Mouse (Mus musculus): ENCODE data around the gene Fam90a1a. TPM values are rescaled to one million over a fixed set of nuclear protein-coding genes. Genes with fewer than 3 reads are reported as not detected.
"Not testable (repeated sequence)": the region's sequence is repeated elsewhere in the genome, so short reads cannot be mapped to it uniquely, and the experiment has no call there.

Fam90a1a gene
- polyA plus RNA-seq (2015; fragmentation: Nextera tagmentation; extraction: Ambion mirVana): not detected in 2 replicates

GRCm38 (mm10) chr8:21958414-21958813 lies at the start of gene Fam90a1a:
Gene Fam90a1a (plus strand): TSS chr8:21958714.
- no peaks in the 10 kb centered on the region for H3K9me3 ChIP-seq (replicated peaks; ENCODE audit: control insufficient read depth, low read length)
- H3K27me3 ChIP-seq (ENCODE audit: control insufficient read depth, insufficient read depth, low read length): no peaks in the 10 kb centered on the region
- no peaks in the 10 kb centered on the region for H3K4me1 ChIP-seq (ENCODE audit: control insufficient read depth, insufficient read depth, low read length)
- H3K27ac ChIP-seq (ENCODE audit: low read length): no peak within 1 kb of the TSS
- WGBS: 83% methylated on average over 2 of the region's 2 CpGs
- no peaks in the 10 kb centered on the region for H3K36me3 ChIP-seq (ENCODE audit: control insufficient read depth, insufficient read depth)
- H3K4me3 ChIP-seq (ENCODE audit: low read length): no peak within 1 kb of the TSS
- no peak within 1 kb of the TSS for H3K4me2 ChIP-seq (ENCODE audit: low read depth, low read length)
- no peak within 1 kb of the TSS for H3K9ac ChIP-seq (ENCODE audit: low read length)
- no peak for ATAC-seq (replicated peaks; ENCODE audit: extremely low read depth, insufficient read depth, low FRiP score)

- ATAC-seq (replicated peaks; ENCODE audit: extremely low read depth, insufficient read depth, low FRiP score): no peak
- no peaks in the 10 kb centered on the region for H3K9me3 ChIP-seq (replicated peaks; ENCODE audit: control insufficient read depth, low read length)
Observed at GRCm38 (mm10) chr8:21911931-21912330, 46.6 kb upstream of the Fam90a1a start.

GRCm38 (mm10) chr8:21912554-21912953 lies 46.0 kb upstream of the Fam90a1a start:
- H3K4me2 ChIP-seq (ENCODE audit: low read depth, low read length): no peak overlapping the region
- H3K27ac ChIP-seq (ENCODE audit: low read length): no peak overlapping the region
- no peaks in the 10 kb centered on the region for H3K4me1 ChIP-seq (ENCODE audit: control insufficient read depth, insufficient read depth, low read length)
- no peaks in the 10 kb centered on the region for H3K36me3 ChIP-seq (ENCODE audit: control insufficient read depth, insufficient read depth)
- H3K9me3 ChIP-seq (replicated peaks; ENCODE audit: control insufficient read depth, low read length): no peaks in the 10 kb centered on the region
- no peak overlapping the region for H3K9ac ChIP-seq (ENCODE audit: low read length)
- WGBS: 29% methylated on average over 2 of the region's 2 CpGs
- ATAC-seq (replicated peaks; ENCODE audit: extremely low read depth, insufficient read depth, low FRiP score): no peak
- no peak overlapping the region for H3K4me3 ChIP-seq (ENCODE audit: low read length)
- H3K27me3 ChIP-seq (ENCODE audit: control insufficient read depth, insufficient read depth, low read length): no peaks in the 10 kb centered on the region

More at GRCm38 (mm10) chr8:21911931-21912330, 46.6 kb upstream of the Fam90a1a start:
- no peak overlapping the region for H3K9ac ChIP-seq (ENCODE audit: low read length)
- H3K27me3 ChIP-seq (ENCODE audit: control insufficient read depth, insufficient read depth, low read length): no peaks in the 10 kb centered on the region
- no peaks in the 10 kb centered on the region for H3K36me3 ChIP-seq (ENCODE audit: control insufficient read depth, insufficient read depth)
- 10% methylated on average over 1 of the region's 1 CpGs for WGBS
- no peak overlapping the region for H3K4me3 ChIP-seq (ENCODE audit: low read length)
- no peak overlapping the region for H3K27ac ChIP-seq (ENCODE audit: low read length)
- H3K4me1 ChIP-seq (ENCODE audit: control insufficient read depth, insufficient read depth, low read length): no peaks in the 10 kb centered on the region
- H3K4me2 ChIP-seq (ENCODE audit: low read depth, low read length): no peak overlapping the region

- H3K27ac ChIP-seq (ENCODE audit: low read length): no peak overlapping the region
- no peak overlapping the region for H3K4me3 ChIP-seq (ENCODE audit: low read length)
- 67% methylated on average over 3 of the region's 3 CpGs for WGBS
- no peak overlapping the region for H3K4me2 ChIP-seq (ENCODE audit: low read depth, low read length)
- no peaks in the 10 kb centered on the region for H3K9me3 ChIP-seq (replicated peaks; ENCODE audit: control insufficient read depth, low read length)
- ATAC-seq (replicated peaks; ENCODE audit: extremely low read depth, insufficient read depth, low FRiP score): no peak
- no peaks in the 10 kb centered on the region for H3K4me1 ChIP-seq (ENCODE audit: control insufficient read depth, insufficient read depth, low read length)
- H3K27me3 ChIP-seq (ENCODE audit: control insufficient read depth, insufficient read depth, low read length): no peaks in the 10 kb centered on the region
- H3K36me3 ChIP-seq (ENCODE audit: control insufficient read depth, insufficient read depth): no peaks in the 10 kb centered on the region
- no peak overlapping the region for H3K9ac ChIP-seq (ENCODE audit: low read length)
Observed at GRCm38 (mm10) chr8:21915625-21916024, 42.9 kb upstream of the Fam90a1a start.

- not testable (repeated sequence) for H3K27ac ChIP-seq (ENCODE audit: low read length); H3K36me3 ChIP-seq (ENCODE audit: control insufficient read depth, insufficient read depth); H3K27me3 ChIP-seq (ENCODE audit: control insufficient read depth, insufficient read depth, low read length); H3K9me3 ChIP-seq (replicated peaks; ENCODE audit: control insufficient read depth, low read length); H3K9ac ChIP-seq (ENCODE audit: low read length); ATAC-seq (replicated peaks; ENCODE audit: extremely low read depth, insufficient read depth, low FRiP score); H3K4me2 ChIP-seq (ENCODE audit: low read depth, low read length); H3K4me1 ChIP-seq (ENCODE audit: control insufficient read depth, insufficient read depth, low read length); H3K4me3 ChIP-seq (ENCODE audit: low read length)
- 73% methylated on average over 3 of the region's 3 CpGs for whole genome bisulfite sequencing
Observed at GRCm38 (mm10) chr8:21930754-21931153, 27.8 kb upstream of the Fam90a1a start.

- Histone ChIP-seq H3K4me2 (ENCODE audit: low read depth, low read length) (no peak within 1 kb of the TSS), H3K9me3 (replicated peaks; ENCODE audit: control insufficient read depth, low read length) (no peaks in the 10 kb centered on the region), H3K4me3 (ENCODE audit: low read length) (no peak within 1 kb of the TSS), H3K36me3 (ENCODE audit: control insufficient read depth, insufficient read depth) (no peaks in the 10 kb centered on the region), H3K4me1 (ENCODE audit: control insufficient read depth, insufficient read depth, low read length) (no peaks in the 10 kb centered on the region), H3K27me3 (ENCODE audit: control insufficient read depth, insufficient read depth, low read length) (no peaks in the 10 kb centered on the region), H3K27ac (ENCODE audit: low read length) (no peak within 1 kb of the TSS), H3K9ac (ENCODE audit: low read length) (no peak within 1 kb of the TSS)
- ATAC-seq (replicated peaks; ENCODE audit: extremely low read depth, insufficient read depth, low FRiP score): no peak
- WGBS: 84% methylated on average over 6 of the region's 6 CpGs
Observed at GRCm38 (mm10) chr8:21932610-21933009, 25.9 kb upstream of the Fam90a1a start, which contains the start of gene Defb15. Gene Defb15 (minus strand): TSS chr8:21932710.

GRCm38 (mm10) chr8:21938052-21938451 lies 20.5 kb upstream of the Fam90a1a start, which contains the start of gene Defb35:
Gene Defb35 (plus strand): TSS chr8:21938352.
- H3K4me3 ChIP-seq (ENCODE audit: low read length); H3K4me2 ChIP-seq (ENCODE audit: low read depth, low read length); H3K9me3 ChIP-seq (replicated peaks; ENCODE audit: control insufficient read depth, low read length); H3K4me1 ChIP-seq (ENCODE audit: control insufficient read depth, insufficient read depth, low read length); H3K27ac ChIP-seq (ENCODE audit: low read length); H3K36me3 ChIP-seq (ENCODE audit: control insufficient read depth, insufficient read depth); ATAC-seq (replicated peaks; ENCODE audit: extremely low read depth, insufficient read depth, low FRiP score); H3K9ac ChIP-seq (ENCODE audit: low read length); H3K27me3 ChIP-seq (ENCODE audit: control insufficient read depth, insufficient read depth, low read length): not testable (repeated sequence)
- WGBS: 78% methylated on average over 4 of the region's 4 CpGs

GRCm38 (mm10) chr8:21946462-21946861 lies 12.1 kb upstream of the Fam90a1a start, which contains the start of gene Defb13:
Gene Defb13 (plus strand): TSS chr8:21946762.
- H3K27ac ChIP-seq (ENCODE audit: low read length): no peak within 1 kb of the TSS
- 73% methylated on average over 6 of the region's 6 CpGs for WGBS
- no peak for ATAC-seq (replicated peaks; ENCODE audit: extremely low read depth, insufficient read depth, low FRiP score)
- H3K36me3 ChIP-seq (ENCODE audit: control insufficient read depth, insufficient read depth): no peaks in the 10 kb centered on the region
- no peaks in the 10 kb centered on the region for H3K4me1 ChIP-seq (ENCODE audit: control insufficient read depth, insufficient read depth, low read length)
- H3K4me3 ChIP-seq (ENCODE audit: low read length): no peak within 1 kb of the TSS
- H3K27me3 ChIP-seq (ENCODE audit: control insufficient read depth, insufficient read depth, low read length): no peaks in the 10 kb centered on the region
- H3K9me3 ChIP-seq (replicated peaks; ENCODE audit: control insufficient read depth, low read length): no peaks in the 10 kb centered on the region
- no peak within 1 kb of the TSS for H3K9ac ChIP-seq (ENCODE audit: low read length)
- no peak within 1 kb of the TSS for H3K4me2 ChIP-seq (ENCODE audit: low read depth, low read length)

GRCm38 (mm10) chr8:21947311-21948017 lies 11.1 kb upstream of the Fam90a1a start:
- ATAC-seq (replicated peaks; ENCODE audit: extremely low read depth, insufficient read depth, low FRiP score): no peak
- WGBS: 62% methylated on average over 9 of the region's 9 CpGs
- Histone ChIP-seq H3K4me1 (ENCODE audit: control insufficient read depth, insufficient read depth, low read length) (no peaks in the 10 kb centered on the region), H3K4me3 (ENCODE audit: low read length) (no peak overlapping the region), H3K9ac (ENCODE audit: low read length) (no peak overlapping the region), H3K27me3 (ENCODE audit: control insufficient read depth, insufficient read depth, low read length) (no peaks in the 10 kb centered on the region), H3K9me3 (replicated peaks; ENCODE audit: control insufficient read depth, low read length) (no peaks in the 10 kb centered on the region), H3K4me2 (ENCODE audit: low read depth, low read length) (no peak overlapping the region), H3K36me3 (ENCODE audit: control insufficient read depth, insufficient read depth) (no peaks in the 10 kb centered on the region), H3K27ac (ENCODE audit: low read length) (no peak overlapping the region)

Data from heart, embryonic 16.5 days (tissue).